Mouse (Mus musculus): ENCODE measurements around the gene Cwc15.

GRCm38 (mm10) chr9:14456320-14456719 lies 44.1 kb upstream of the Cwc15 start:
- TF ChIP-seq CTCF (IDR thresholded peaks at IDR 0.05; ENCODE audit: extremely low read depth, insufficient read depth, insufficient read length, insufficient replicate concordance) (no peak), POLR2A (IDR thresholded peaks at IDR 0.05; ENCODE audit: low read depth, low read length) (no peak)
